ENCODE assay signal across 8 mouse cellular contexts in genomic region chr11:94210191-94211086, GRCm38 (mm10). TPM values are rescaled to one million over a fixed set of nuclear protein-coding genes. Genes with fewer than 3 reads are reported as not detected.
A peak's percentile ranks its signal among the peaks of the same experiment; 100 is the strongest.
DNase-seq lines count a peak whose midpoint lies in the region; ATAC-seq lines count a peak whose summit lies in the region.

No protein-coding gene starts in this region.

- H3K27me3 ChIP-seq in hindbrain, embryonic 16.5 days (replicated peaks; ENCODE audit: control insufficient read depth, insufficient read depth, low read length): no peaks in the 10 kb centered on the region

- peak overlapping the region; percentile 85 for H3K4me2 ChIP-seq in hindbrain, embryonic 16.5 days (ENCODE audit: low read length)

- H3K79me2 ChIP-seq in macrophage (ENCODE audit: inconsistent target): peaks cover 19% of the 10 kb centered on the region

- H3K4me1 ChIP-seq in hindbrain, embryonic 16.5 days (ENCODE audit: control insufficient read depth, insufficient read depth, low read depth, low read length): peaks cover 17% of the 10 kb centered on the region

- H3K9me3 ChIP-seq in hindbrain, embryonic 16.5 days (ENCODE audit: control insufficient read depth, low read length): no peaks in the 10 kb centered on the region

- ATAC-seq in hindbrain, embryonic 16.5 days: peak; percentile 88

- H3K9ac ChIP-seq in hindbrain, embryonic 16.5 days (ENCODE audit: low read depth, low read length): peak overlapping the region; percentile 63

- peak overlapping the region; percentile 95 for H3K27ac ChIP-seq in hindbrain, embryonic 16.5 days (ENCODE audit: low read depth, low read length)
- peak overlapping the region; percentile 94 for H3K27ac ChIP-seq in macrophage

- peak; percentile 99 for DNase-seq in R1 (ENCODE audit: low read depth, low spot score)
- peak; percentile 92 to 93 for DNase-seq in cerebellum, postnatal 25 days
- peak; percentile 89 to 95 for DNase-seq in frontal cortex, postnatal 36 days (ENCODE audit: low spot score in 2 of 2)
- DNase-seq in left cerebral cortex, adult 18-20 months (ENCODE audit: low spot score in 2 of 2): peak; percentile 88 to 92
- peak; percentile 95 for DNase-seq in right cerebral cortex, adult 18-20 months
- DNase-seq in urinary bladder, postnatal 10 days (ENCODE audit: low spot score): peak; percentile 47

- peaks cover 10% of the 10 kb centered on the region for H3K36me3 ChIP-seq in hindbrain, embryonic 16.5 days (ENCODE audit: control insufficient read depth, insufficient read depth, low read length)
- H3K36me3 ChIP-seq in macrophage (ENCODE audit: inconsistent target): no peaks in the 10 kb centered on the region

- WGBS in hindbrain, embryonic 16.5 days: under 1% methylated on average over 46 of the region's 56 CpGs
- under 1% methylated on average over 45 of the region's 56 CpGs for WGBS in macrophage (ENCODE audit: missing documents)

- peak overlapping the region; percentile 45 for H3K4me3 ChIP-seq in hindbrain, embryonic 16.5 days (ENCODE audit: low read length)
- H3K4me3 ChIP-seq in macrophage (ENCODE audit: inconsistent target): peak overlapping the region; percentile 62

RNA-seq across cellular contexts. Expression of gene Tob1, which starts 0.8 kb away (rescaled TPM):
- polyA plus RNA-seq in hindbrain, embryonic 16.5 days (2015; fragmentation: Nextera tagmentation; extraction: Ambion mirVana): 29.1 and 29.2 TPM in 2 replicates
- 10 to 100 TPM; 40.6 to 42.1 TPM for total RNA-seq in left cerebral cortex, adult 18-20 months (2021)
- total RNA-seq in macrophage (2018; cell fraction: chromatin; rRNA removed): 10 to 100 TPM in 4 of 26 experiments, 1 to 10 TPM in 22; 2.3 to 11.6 (median 6.5) TPM
- 10 to 100 TPM in 20 of 26 experiments, 1 to 10 TPM in 6; 7.5 to 30.2 (median 12.2) TPM for total RNA-seq in macrophage (2018; cell fraction: cytosol; rRNA removed)
- total RNA-seq in macrophage (2018; cell fraction: nucleus; rRNA removed): 10 to 100 TPM in 18 of 26 experiments, 1 to 10 TPM in 8; 6.4 to 29.1 (median 13.5) TPM
- 11.5 to 13.3 TPM (median 11.7 TPM) in 3 replicates for polyA plus RNA-seq in macrophage (2018)

RNA-seq across cellular contexts. Expression of gene Wfikkn2, which starts 35.4 kb away (rescaled TPM):
- 9.3 and 10.2 TPM in 2 replicates for polyA plus RNA-seq in hindbrain, embryonic 16.5 days (2015; fragmentation: Nextera tagmentation; extraction: Ambion mirVana)
- total RNA-seq in left cerebral cortex, adult 18-20 months (2021): 1 to 10 TPM; 1.8 to 2.2 TPM
- total RNA-seq in macrophage (2018; cell fraction: chromatin; rRNA removed): under 1 TPM in 1 of 26 experiments, not detected in 25; 0.26 TPM
- under 1 TPM in 3 of 26 experiments, not detected in 23; 0.03 to 0.06 (median 0.03) TPM for total RNA-seq in macrophage (2018; cell fraction: cytosol; rRNA removed)
- total RNA-seq in macrophage (2018; cell fraction: nucleus; rRNA removed): 1 to 10 TPM in 1 of 26 experiments, under 1 TPM in 1, not detected in 24; 0.16 to 1.3 TPM
- polyA plus RNA-seq in macrophage (2018): not detected in 3 replicates

Comparison
In these comparisons a context has a peak if more than half of its experiments do, and no peak if none do; other contexts are left out.
1. Peak in every context shown above with its lines: DNase-seq, ATAC-seq, H3K4me3 ChIP-seq and H3K27ac ChIP-seq.
2. DNase-seq: peak in every context shown above with its lines; median percentile 99 in R1; 95 in right cerebral cortex, adult 18-20 months; 92 in cerebellum, postnatal 25 days; 92 in frontal cortex, postnatal 36 days; 90 in left cerebral cortex, adult 18-20 months; 47 in urinary bladder, postnatal 10 days.
3. RNA of gene Wfikkn2, which starts 35.4 kb away (polyA plus RNA-seq): 9.3 to 10.2 TPM in hindbrain, embryonic 16.5 days; not detected in macrophage; every median in the first group is over 10 times any median in the second.